ENCODE assay signal across 8 mouse cellular contexts in the genomic region with DNA sequence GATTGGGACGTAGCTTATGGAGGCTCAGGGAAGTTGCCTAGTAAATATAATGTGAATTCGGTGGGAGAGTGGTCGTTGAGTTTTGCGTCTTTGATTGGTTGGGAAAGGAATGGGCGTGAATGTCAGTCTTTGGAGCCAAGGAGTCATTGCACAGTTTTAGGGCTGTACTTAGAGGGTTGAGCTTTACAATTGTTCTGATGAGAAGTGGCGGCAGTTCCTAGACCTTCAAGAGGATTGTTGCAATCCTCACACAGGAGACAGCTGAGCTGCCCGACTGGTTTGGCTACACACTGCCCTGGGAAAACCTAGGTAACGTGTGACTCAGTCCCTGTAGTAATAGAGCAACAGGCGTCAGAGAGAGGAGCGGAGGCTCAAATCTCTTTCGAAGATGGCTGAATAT. TPM values are rescaled to one million over a fixed set of nuclear protein-coding genes. Genes with fewer than 3 reads are reported as not detected.
DNase-seq lines count a peak whose midpoint lies in the region; ATAC-seq and TF ChIP-seq lines count a peak whose summit lies in the region.

No protein-coding gene starts in this region.

- peak; percentile 18 for DNase-seq in kidney, adult 2 months
- DNase-seq in kidney, postnatal 25 days: no peak
- peak; percentile 52 for DNase-seq in NIH3T3 (ENCODE audit: low read depth)
- DNase-seq in liver, embryonic 14.5 days (ENCODE audit: low read depth in 3 of 3, low spot score in 3 of 3): peak in 1 of 3 experiments; percentile 4
- DNase-seq in cerebellum, adult 9-10 months: no peak
- DNase-seq in left cerebral cortex, adult 11 months (ENCODE audit: low spot score): no peak

- H3K27me3 ChIP-seq in kidney, adult 2 months (replicated peaks; ENCODE audit: control insufficient read depth, insufficient read depth, low read length): no peaks in the 10 kb centered on the region
- H3K27me3 ChIP-seq in forebrain, embryonic 13.5 days: no peaks in the 10 kb centered on the region
- H3K27me3 ChIP-seq in liver, embryonic 14.5 days (ENCODE audit: control insufficient read depth, insufficient read depth, low read length): no peaks in the 10 kb centered on the region
- H3K27me3 ChIP-seq in neural tube, embryonic 15.5 days (replicated peaks): no peaks in the 10 kb centered on the region

- peak overlapping the region; percentile 93 for H3K9ac ChIP-seq in forebrain, embryonic 13.5 days
- peak overlapping the region; percentile 90 for H3K9ac ChIP-seq in liver, embryonic 14.5 days (replicated peaks)
- H3K9ac ChIP-seq in neural tube, embryonic 15.5 days (replicated peaks): peak overlapping the region; percentile 99

- TF ChIP-seq POLR2A in kidney, adult 2 months (IDR thresholded peaks at IDR 0.05; ENCODE audit: low read depth, low read length): no peak

- ATAC-seq in forebrain, embryonic 13.5 days: no peak
- ATAC-seq in liver, embryonic 14.5 days (ENCODE audit: insufficient read depth): no peak
- ATAC-seq in neural tube, embryonic 15.5 days (ENCODE audit: low FRiP score): no peak

- H3K27ac ChIP-seq in kidney, adult 2 months (ENCODE audit: insufficient read depth, low read depth, low read length): no peak overlapping the region
- no peak overlapping the region for H3K27ac ChIP-seq in forebrain, embryonic 13.5 days
- H3K27ac ChIP-seq in liver, embryonic 14.5 days: no peak overlapping the region
- H3K27ac ChIP-seq in neural tube, embryonic 15.5 days (replicated peaks): peak overlapping the region; percentile 90

- peak overlapping the region; percentile 84 for H3K4me2 ChIP-seq in forebrain, embryonic 13.5 days
- peak overlapping the region; percentile 87 for H3K4me2 ChIP-seq in liver, embryonic 14.5 days (ENCODE audit: low read depth)
- H3K4me2 ChIP-seq in neural tube, embryonic 15.5 days: peak overlapping the region; percentile 76

- peaks cover 13% of the 10 kb centered on the region for H3K4me1 ChIP-seq in kidney, adult 2 months (ENCODE audit: control insufficient read depth, insufficient read depth, low read length)
- peaks cover 23% of the 10 kb centered on the region for H3K4me1 ChIP-seq in forebrain, embryonic 13.5 days
- H3K4me1 ChIP-seq in liver, embryonic 14.5 days (replicated peaks; ENCODE audit: control insufficient read depth in 2 of 2, insufficient read depth in 2 of 2, low read length in 1 of 2): peaks cover 13 to 15% of the 10 kb centered on the region in 2 experiments
- H3K4me1 ChIP-seq in neural tube, embryonic 15.5 days: peaks cover 22% of the 10 kb centered on the region

- no peak for TF ChIP-seq EP300 in liver, embryonic 14.5 days (IDR thresholded peaks at IDR 0.05; ENCODE audit: low read depth)

- H3K4me3 ChIP-seq in kidney, adult 2 months (ENCODE audit: insufficient read depth, low read depth, low read length): peak overlapping the region; percentile 88
- H3K4me3 ChIP-seq in forebrain, embryonic 13.5 days: peak overlapping the region; percentile 88
- H3K4me3 ChIP-seq in liver, embryonic 14.5 days (ENCODE audit: insufficient read depth in 1 of 2, low read depth in 2 of 2, low read length in 2 of 2): peak overlapping the region; percentile 86 to 94
- H3K4me3 ChIP-seq in neural tube, embryonic 15.5 days (replicated peaks): peak overlapping the region; percentile 84

- 7% methylated on average over 11 of the region's 11 CpGs for WGBS in kidney, adult 2 months
- 37% methylated on average over 11 of the region's 11 CpGs for WGBS in forebrain, embryonic 13.5 days
- 22% methylated on average over 11 of the region's 11 CpGs for WGBS in liver, embryonic 14.5 days (ENCODE audit: insufficient replicate concordance)
- WGBS in neural tube, embryonic 15.5 days: 26% methylated on average over 11 of the region's 11 CpGs

- H3K9me3 ChIP-seq in forebrain, embryonic 13.5 days (replicated peaks): no peaks in the 10 kb centered on the region
- H3K9me3 ChIP-seq in liver, embryonic 14.5 days (ENCODE audit: control insufficient read depth, low read length): no peaks in the 10 kb centered on the region
- no peaks in the 10 kb centered on the region for H3K9me3 ChIP-seq in neural tube, embryonic 15.5 days (replicated peaks)

- TF ChIP-seq CTCF in kidney, adult 2 months (conservative IDR thresholded peaks at IDR 0.05; ENCODE audit: insufficient read depth, insufficient read length, low read depth, low read length): no peak
- TF ChIP-seq CTCF in liver, embryonic 14.5 days (IDR thresholded peaks at IDR 0.05; ENCODE audit: low read depth): no peak

- no peaks in the 10 kb centered on the region for H3K36me3 ChIP-seq in kidney, adult 2 months (ENCODE audit: control insufficient read depth, insufficient read depth, low read length)
- H3K36me3 ChIP-seq in forebrain, embryonic 13.5 days (ENCODE audit: poor library complexity, severe bottlenecking): no peaks in the 10 kb centered on the region
- no peaks in the 10 kb centered on the region for H3K36me3 ChIP-seq in liver, embryonic 14.5 days (replicated peaks; ENCODE audit: control insufficient read depth, insufficient read depth, low read depth)
- no peaks in the 10 kb centered on the region for H3K36me3 ChIP-seq in neural tube, embryonic 15.5 days

RNA-seq across cellular contexts. Expression of a gene that starts 1.2 kb away (rescaled TPM):
- polyA plus RNA-seq in kidney, adult 2 months (2012; rRNA removed): 17.6 and 21.9 TPM in 2 replicates
- polyA plus RNA-seq in forebrain, embryonic 13.5 days (2015; fragmentation: Nextera tagmentation; extraction: Ambion mirVana): 75.7 and 82.8 TPM in 2 replicates
- polyA plus RNA-seq in liver, embryonic 14.5 days (2012; rRNA removed): 8.3 and 10.5 TPM in 2 replicates
- polyA plus RNA-seq in liver, embryonic 14.5 days (2014; fragmentation: Nextera tagmentation; extraction: Ambion mirVana): 35.5 and 35.8 TPM in 2 replicates
- 112 and 117 TPM in 2 replicates for polyA plus RNA-seq in neural tube, embryonic 15.5 days (2015; fragmentation: Nextera tagmentation; extraction: Ambion mirVana)

RNA-seq across cellular contexts. Expression of a gene that starts 44.4 kb away (rescaled TPM):
- polyA plus RNA-seq in kidney, adult 2 months (2012; rRNA removed): 17.8 and 18.4 TPM in 2 replicates
- 8.6 and 9.1 TPM in 2 replicates for polyA plus RNA-seq in forebrain, embryonic 13.5 days (2015; fragmentation: Nextera tagmentation; extraction: Ambion mirVana)
- polyA plus RNA-seq in liver, embryonic 14.5 days (2012; rRNA removed): 7.2 and 9.6 TPM in 2 replicates
- 19.1 and 22.4 TPM in 2 replicates for polyA plus RNA-seq in liver, embryonic 14.5 days (2014; fragmentation: Nextera tagmentation; extraction: Ambion mirVana)
- polyA plus RNA-seq in neural tube, embryonic 15.5 days (2015; fragmentation: Nextera tagmentation; extraction: Ambion mirVana): 5.3 and 11.6 TPM in 2 replicates

Comparison
In these comparisons a context has a peak if more than half of its experiments do, and no peak if none do; other contexts are left out.
1. DNase-seq: peak in kidney, adult 2 months (single experiment) and NIH3T3 (single experiment); none in kidney, postnatal 25 days (0 of 2), cerebellum, adult 9-10 months (single experiment) and left cerebral cortex, adult 11 months (single experiment).
2. Peak in every context shown above with its lines, with median percentiles within 50 percentile points of each other: H3K4me3 ChIP-seq, H3K4me2 ChIP-seq and H3K9ac ChIP-seq.